Mouse (Mus musculus) limb, embryonic 11.5 days (tissue): ENCODE results near the gene Dnph1. TPM values are rescaled to one million over a fixed set of nuclear protein-coding genes. Genes with fewer than 3 reads are reported as not detected.
"Not testable (repeated sequence)": the region's sequence is repeated elsewhere in the genome, so short reads cannot be mapped to it uniquely, and the experiment has no call there.

Experiments
- ATAC-seq: fragments of 200-750 bp; cut with Nextera tagmentation; 2 replicates; pipeline ENCODE4 v1.8.0; 2017; ENCODE audit warnings: low read depth; ENCODE audit not compliant: insufficient number of reproducible peaks, low FRiP score, low TSS enrichment
- DNase-seq: peaks from one replicate; pipeline ENCODE4 v3.0.0-alpha.2; 2015; ENCODE audit warnings: low spot score
- H3K27ac ChIP-seq: fragments of 300-500 bp; sonication (generic); replicated peaks from 2 replicates; pipeline ENCODE4 v1.5.1; 2014; ENCODE audit warnings: low read depth, mild to moderate bottlenecking, low read length
- H3K27me3 ChIP-seq: fragments of 300-500 bp; sonication (generic); 2 replicates; pipeline ENCODE4 v1.6.1; 2014; ENCODE audit warnings: mild to moderate bottlenecking, low read length, mixed read lengths; ENCODE audit not compliant: control insufficient read depth, insufficient read depth
- H3K36me3 ChIP-seq: fragments of 300-500 bp; sonication (generic); 2 replicates; pipeline ENCODE4 v1.6.1; 2014; ENCODE audit warnings: mild to moderate bottlenecking, low read length, moderate library complexity, mixed read lengths; ENCODE audit not compliant: control insufficient read depth, insufficient read depth
- H3K4me1 ChIP-seq: fragments of 300-500 bp; sonication (generic); 2 replicates; pipeline ENCODE4 v1.6.1; 2014; ENCODE audit warnings: low read length, mixed read lengths; ENCODE audit not compliant: control insufficient read depth, insufficient read depth
- H3K4me2 ChIP-seq: fragments of 300-500 bp; sonication (generic); 2 replicates; pipeline ENCODE4 v1.6.1; 2014; ENCODE audit warnings: low read depth, mild to moderate bottlenecking, moderate library complexity; ENCODE audit not compliant: severe bottlenecking
- H3K4me3 ChIP-seq: fragments of 300-500 bp; sonication (generic); 2 replicates; pipeline ENCODE4 v1.5.1; 2014; ENCODE audit warnings: low read depth, low read length
- H3K9ac ChIP-seq: fragments of 300-500 bp; sonication (generic); 2 replicates; pipeline ENCODE4 v1.6.1; 2014; ENCODE audit warnings: mild to moderate bottlenecking, low read length
- H3K9me3 ChIP-seq: fragments of 300-500 bp; sonication (generic); 2 replicates; pipeline ENCODE4 v1.6.1; 2016; ENCODE audit warnings: low read length; ENCODE audit not compliant: control insufficient read depth
- WGBS: fragments of 180-500 bp; shearing (Covaris S2); extraction: QIAGEN DNeasy Blood & Tissue Kit; methylation state at CpG from one replicate; pipeline ENCODE4 v1.1.7; 2014; 5-methylcytosine and 5-hydroxymethylcytosine counted together
- polyA plus RNA-seq: library from polyadenylated mRNA; unstranded; fragments of >200 nt; fragmentation: Nextera tagmentation; extraction: Ambion mirVana; gene quantifications from 2 replicates; pipeline ENCODE4 v1.2.1, GENCODE M21; 2014

Dnph1 gene
- polyA plus RNA-seq, 1 experiment from 2014 or later: 59.7 TPM

GRCm38 (mm10) chr17:46486995-46487394, 9.5 kb upstream of the Dnph1 start:
- WGBS: 3% methylated on average over 14 of the region's 22 CpGs

GRCm38 (mm10) chr17:46487431-46487830, 9.1 kb upstream of the Dnph1 start, which contains the start of gene Ttbk1:
Ttbk1 (minus strand) TSS chr17:46487675.
- ATAC-seq (no peak), DNase-seq (peak; percentile 42)
- peak within 1 kb of the TSS; percentile 84 for H3K4me2 ChIP-seq
- H3K27me3 ChIP-seq: peaks cover 60% of the 10 kb centered on the region
- no peaks in the 10 kb centered on the region for H3K9me3 ChIP-seq
- no peak within 1 kb of the TSS for H3K27ac ChIP-seq
- no peaks in the 10 kb centered on the region for H3K36me3 ChIP-seq
- H3K4me3 ChIP-seq: peak within 1 kb of the TSS; percentile 45
- whole genome bisulfite sequencing: 2% methylated on average over 24 of the region's 49 CpGs
- peaks cover 10% of the 10 kb centered on the region for H3K4me1 ChIP-seq
- H3K9ac ChIP-seq: peak within 1 kb of the TSS; percentile 63

More at GRCm38 (mm10) chr17:46486995-46487394, 9.5 kb upstream of the Dnph1 start:
- Histone ChIP-seq H3K9ac (peak overlapping the region; percentile 63), H3K27me3 (peaks cover 60% of the 10 kb centered on the region), H3K9me3 (no peaks in the 10 kb centered on the region), H3K27ac (no peak overlapping the region), H3K4me3 (peak overlapping the region; percentile 45), H3K4me2 (peak overlapping the region; percentile 84), H3K36me3 (no peaks in the 10 kb centered on the region), H3K4me1 (peaks cover 10% of the 10 kb centered on the region)
- no peak for ATAC-seq
- DNase-seq: peak; percentile 28

- Histone ChIP-seq H3K27me3 (no peaks in the 10 kb centered on the region), H3K4me3 (no peak overlapping the region), H3K9me3 (no peaks in the 10 kb centered on the region), H3K36me3 (no peaks in the 10 kb centered on the region), H3K9ac (no peak overlapping the region), H3K4me1 (no peaks in the 10 kb centered on the region), H3K4me2 (no peak overlapping the region), H3K27ac (no peak overlapping the region)
- DNase-seq (no peak), ATAC-seq (no peak)
- WGBS: 83% methylated on average over 5 of the region's 5 CpGs
These were observed 1.0 kb upstream of the Dnph1 start for GRCm38 (mm10) chr17:46495486-46495885.

GRCm38 (mm10) chr17:46496081-46496480, 430 bp upstream of the Dnph1 start:
- not testable (repeated sequence) for H3K36me3 ChIP-seq, H3K9me3 ChIP-seq, H3K4me1 ChIP-seq, H3K4me2 ChIP-seq, H3K9ac ChIP-seq, H3K27me3 ChIP-seq, H3K27ac ChIP-seq, ATAC-seq, DNase-seq, H3K4me3 ChIP-seq

GRCm38 (mm10) chr17:46497956-46498355, 1.4 kb downstream of the Dnph1 start:
- H3K4me3 ChIP-seq: no peak overlapping the region
- H3K9ac ChIP-seq: no peak overlapping the region
- H3K4me1 ChIP-seq: no peaks in the 10 kb centered on the region
- WGBS: 83% methylated on average over 8 of the region's 8 CpGs
- DNase-seq: no peak
- no peak overlapping the region for H3K27ac ChIP-seq
- H3K27me3 ChIP-seq: no peaks in the 10 kb centered on the region
- H3K4me2 ChIP-seq: no peak overlapping the region
- no peak for ATAC-seq
- H3K36me3 ChIP-seq: no peaks in the 10 kb centered on the region
- no peaks in the 10 kb centered on the region for H3K9me3 ChIP-seq

- Histone ChIP-seq H3K9me3 (no peaks in the 10 kb centered on the region), H3K4me3 (no peak overlapping the region), H3K4me1 (no peaks in the 10 kb centered on the region), H3K9ac (no peak overlapping the region), H3K4me2 (no peak overlapping the region), H3K36me3 (no peaks in the 10 kb centered on the region), H3K27ac (no peak overlapping the region), H3K27me3 (no peaks in the 10 kb centered on the region)
- no peak for ATAC-seq
- 83% methylated on average over 2 of the region's 2 CpGs for WGBS
- DNase-seq: no peak
These were observed 6.3 kb downstream of the Dnph1 start for GRCm38 (mm10) chr17:46502775-46503174.

- Histone ChIP-seq H3K4me2 (no peak overlapping the region), H3K4me3 (no peak overlapping the region), H3K9ac (no peak overlapping the region), H3K27ac (no peak overlapping the region), H3K9me3 (no peaks in the 10 kb centered on the region), H3K36me3 (no peaks in the 10 kb centered on the region), H3K27me3 (no peaks in the 10 kb centered on the region), H3K4me1 (no peaks in the 10 kb centered on the region)
- no peak for ATAC-seq
- no peak for DNase-seq
- 81% methylated on average over 14 of the region's 14 CpGs for WGBS
These were observed 7.5 kb downstream of the Dnph1 start for GRCm38 (mm10) chr17:46503847-46504638.

GRCm38 (mm10) chr17:46505617-46506016, 9.1 kb downstream of the Dnph1 start:
- ATAC-seq (no peak), DNase-seq (no peak)
- Histone ChIP-seq H3K4me3 (no peak overlapping the region), H3K4me1 (no peaks in the 10 kb centered on the region), H3K27ac (no peak overlapping the region), H3K4me2 (no peak overlapping the region), H3K9ac (no peak overlapping the region), H3K27me3 (no peaks in the 10 kb centered on the region), H3K36me3 (no peaks in the 10 kb centered on the region), H3K9me3 (no peaks in the 10 kb centered on the region)
- WGBS: 83% methylated on average over 3 of the region's 3 CpGs
